ENCODE assay signal across 20 mouse cellular contexts in the genomic region with DNA sequence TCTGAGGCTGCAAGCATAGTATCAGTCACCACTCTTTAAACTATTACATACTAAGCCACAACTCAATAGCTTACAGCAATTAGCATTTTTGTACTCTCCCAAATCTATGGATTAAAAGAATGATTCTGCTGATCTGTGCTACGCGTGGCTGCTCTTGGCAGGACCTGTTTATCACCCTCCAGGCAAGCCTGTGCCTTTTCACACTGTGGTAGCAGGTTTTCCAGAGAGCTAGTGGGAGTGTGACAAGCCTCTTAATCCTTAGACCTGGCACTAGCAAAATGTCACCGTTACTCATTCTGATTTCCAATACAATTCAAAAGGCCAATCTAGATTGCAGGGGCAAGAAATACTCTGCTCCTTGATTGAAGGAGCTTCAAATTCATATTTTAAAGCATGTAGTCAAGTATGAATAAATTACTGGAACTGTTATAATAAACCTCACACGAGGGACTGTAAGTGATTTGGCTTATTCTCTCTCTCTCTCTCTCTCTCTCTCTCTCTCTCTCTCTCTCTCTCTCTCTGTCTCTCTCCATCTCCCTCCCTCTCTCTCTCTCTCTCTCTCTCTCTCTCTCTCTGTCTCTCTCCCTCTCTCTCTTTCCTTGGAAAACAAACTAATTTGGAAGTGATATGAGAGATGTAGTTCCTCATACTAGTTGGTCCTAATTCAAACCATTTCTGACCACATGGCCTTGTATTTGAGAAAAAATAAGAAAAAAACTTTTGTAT.
A peak's percentile ranks its signal among the peaks of the same experiment; 100 is the strongest.
DNase-seq lines count a peak whose midpoint lies in the region; ATAC-seq and TF ChIP-seq lines count a peak whose summit lies in the region.
"Had no signal": no experiment of that assay in that cellular context is flagged by ENCODE, and none has a peak within 500 bp of the region (broad histone marks: within the 10 kb centered on the region; RNA-seq: fewer than 3 reads in every experiment).

No protein-coding gene starts in this region.

- WGBS in hindbrain, embryonic 16.5 days: 42% methylated on average over 4 of the region's 4 CpGs
- 65% methylated on average over 4 of the region's 4 CpGs for WGBS in hindbrain, embryonic 11.5 days
- 34% methylated on average over 4 of the region's 4 CpGs for WGBS in midbrain, embryonic 15.5 days
- 46% methylated on average over 4 of the region's 4 CpGs for WGBS in lung, postnatal 0 days

- no peak for DNase-seq in hindbrain, embryonic 11.5 days (ENCODE audit: low spot score)
- DNase-seq in Patski (ENCODE audit: low read depth, low spot score): no peak
- DNase-seq in brain, embryonic 14.5 days (ENCODE audit: low read depth): peak; percentile 78
- no peak for DNase-seq in c-Kit-positive CD71-positive TER-119-positive erythroid progenitor cells, embryonic 14.5 days (ENCODE audit: low spot score)
- no peak for DNase-seq in lung, postnatal 0 days (ENCODE audit: low spot score)
- DNase-seq: adrenal gland, postnatal 14 days; cerebellum, adult 9-11 months; gastrocnemius, adult 2 months; heart, postnatal 10 days; liver; lung, postnatal 10 days; thymus, postnatal 25 days had no signal

- CTCF ChIA-PET in Patski (lab: Charles Lee): no interaction called here

- H3K9me3 ChIP-seq in hindbrain, embryonic 16.5 days (ENCODE audit: control insufficient read depth, low read length): no peaks in the 10 kb centered on the region
- no peaks in the 10 kb centered on the region for H3K9me3 ChIP-seq in hindbrain, embryonic 11.5 days (ENCODE audit: control insufficient read depth, low read length)
- no peaks in the 10 kb centered on the region for H3K9me3 ChIP-seq in midbrain, embryonic 15.5 days
- no peaks in the 10 kb centered on the region for H3K9me3 ChIP-seq in lung, postnatal 0 days (ENCODE audit: low read length)
- H3K9me3 ChIP-seq: hindbrain, embryonic 13.5 days; intestine, embryonic 15.5 days; neural tube, embryonic 12.5 days had no signal

- no peak overlapping the region for H3K4me2 ChIP-seq in hindbrain, embryonic 16.5 days (ENCODE audit: low read length)
- H3K4me2 ChIP-seq in hindbrain, embryonic 11.5 days (replicated peaks; ENCODE audit: low read depth, low read length): no peak overlapping the region
- H3K4me2 ChIP-seq in midbrain, embryonic 15.5 days: no peak overlapping the region
- no peak overlapping the region for H3K4me2 ChIP-seq in lung, postnatal 0 days (replicated peaks; ENCODE audit: low read depth, low read length)
- H3K4me2 ChIP-seq: heart, embryonic 11.5 days; hindbrain, embryonic 13.5 days; intestine, embryonic 15.5 days; neural tube, embryonic 12.5 days had no signal

- no peak for TF ChIP-seq POLR2A in brain, embryonic 14.5 days (IDR thresholded peaks at IDR 0.05; ENCODE audit: borderline replicate concordance, extremely low read depth, insufficient read depth, insufficient read length, poor library complexity, severe bottlenecking)

- in situ Hi-C loops in Patski (cut with MboI; ENCODE audit: low pct_unique_long_range_greater_than_20kb): no loop called here

- no peaks in the 10 kb centered on the region for H3K36me3 ChIP-seq in hindbrain, embryonic 16.5 days (ENCODE audit: control insufficient read depth, insufficient read depth, low read length)
- H3K36me3 ChIP-seq in hindbrain, embryonic 11.5 days (ENCODE audit: control insufficient read depth, insufficient read depth, low read length): no peaks in the 10 kb centered on the region
- no peaks in the 10 kb centered on the region for H3K36me3 ChIP-seq in midbrain, embryonic 15.5 days (replicated peaks)
- no peaks in the 10 kb centered on the region for H3K36me3 ChIP-seq in lung, postnatal 0 days (ENCODE audit: insufficient read depth, low read length)
- H3K36me3 ChIP-seq: hindbrain, embryonic 13.5 days; intestine, embryonic 15.5 days; neural tube, embryonic 12.5 days had no signal

- POLR2A ChIA-PET in Patski (lab: Charles Lee): no interaction called here

- ATAC-seq in hindbrain, embryonic 16.5 days: peak; percentile 61; the same call in 1 of the 2 replicates
- ATAC-seq in hindbrain, embryonic 11.5 days (ENCODE audit: low FRiP score): no peak
- peak; percentile 98 for ATAC-seq in Patski
- ATAC-seq in midbrain, embryonic 15.5 days (replicated peaks): peak; percentile 52; the same call in 1 of the 2 replicates
- no peak for ATAC-seq in lung, postnatal 0 days
- ATAC-seq: activated CD4-positive, CD25-positive, alpha-beta regulatory T cell, adult 4 months; intestine, embryonic 15.5 days had no signal

- no peak for TF ChIP-seq EP300 in lung, postnatal 0 days (IDR thresholded peaks at IDR 0.05)

- H3K9ac ChIP-seq in hindbrain, embryonic 16.5 days (ENCODE audit: low read depth, low read length): no peak overlapping the region
- H3K9ac ChIP-seq in hindbrain, embryonic 11.5 days (ENCODE audit: low read depth, low read length): no peak overlapping the region
- H3K9ac ChIP-seq in midbrain, embryonic 15.5 days: no peak overlapping the region
- H3K9ac ChIP-seq in lung, postnatal 0 days (replicated peaks; ENCODE audit: low read depth): no peak overlapping the region
- H3K9ac ChIP-seq: hindbrain, embryonic 13.5 days; intestine, embryonic 15.5 days; neural tube, embryonic 12.5 days had no signal

- no peak overlapping the region for H3K4me3 ChIP-seq in hindbrain, embryonic 16.5 days (ENCODE audit: low read length)
- no peak overlapping the region for H3K4me3 ChIP-seq in hindbrain, embryonic 11.5 days (ENCODE audit: low read depth, low read length)
- H3K4me3 ChIP-seq in midbrain, embryonic 15.5 days: no peak overlapping the region
- H3K4me3 ChIP-seq in lung, postnatal 0 days (ENCODE audit: low read depth, low read length): no peak overlapping the region
- H3K4me3 ChIP-seq: gastrocnemius, adult 2 months; hindbrain, embryonic 13.5 days; intestine, embryonic 15.5 days; neural tube, embryonic 12.5 days had no signal

- no peak for TF ChIP-seq CTCF in Patski (IDR thresholded peaks at IDR 0.05)
- TF ChIP-seq CTCF in brain, embryonic 14.5 days (IDR thresholded peaks at IDR 0.05; ENCODE audit: borderline replicate concordance, extremely low read depth, insufficient read depth, insufficient read length): no peak
- TF ChIP-seq CTCF in lung, postnatal 0 days (IDR thresholded peaks at IDR 0.05): no peak

- no peak overlapping the region for H3K27ac ChIP-seq in hindbrain, embryonic 16.5 days (ENCODE audit: low read depth, low read length)
- no peak overlapping the region for H3K27ac ChIP-seq in hindbrain, embryonic 11.5 days (ENCODE audit: low read depth, low read length)
- H3K27ac ChIP-seq in midbrain, embryonic 15.5 days: no peak overlapping the region
- H3K27ac ChIP-seq in lung, postnatal 0 days (ENCODE audit: low read length): no peak overlapping the region
- H3K27ac ChIP-seq: gastrocnemius, adult 2 months; hindbrain, embryonic 13.5 days; intestine, embryonic 15.5 days; kidney, postnatal 0 days; neural tube, embryonic 12.5 days had no signal

- H3K27me3 ChIP-seq in hindbrain, embryonic 16.5 days (replicated peaks; ENCODE audit: control insufficient read depth, insufficient read depth, low read length): no peaks in the 10 kb centered on the region
- H3K27me3 ChIP-seq in hindbrain, embryonic 11.5 days (ENCODE audit: control insufficient read depth, insufficient read depth, low read length): no peaks in the 10 kb centered on the region
- no peaks in the 10 kb centered on the region for H3K27me3 ChIP-seq in Patski
- no peaks in the 10 kb centered on the region for H3K27me3 ChIP-seq in midbrain, embryonic 15.5 days (replicated peaks)
- no peaks in the 10 kb centered on the region for H3K27me3 ChIP-seq in lung, postnatal 0 days (replicated peaks; ENCODE audit: insufficient read depth, low read length)
- H3K27me3 ChIP-seq: hindbrain, embryonic 13.5 days; intestine, embryonic 15.5 days; neural tube, embryonic 12.5 days had no signal

- peaks cover 4% of the 10 kb centered on the region; the same call in 1 of the 2 replicates for H3K4me1 ChIP-seq in hindbrain, embryonic 16.5 days (ENCODE audit: control insufficient read depth, insufficient read depth, low read depth, low read length)
- H3K4me1 ChIP-seq in hindbrain, embryonic 11.5 days (replicated peaks; ENCODE audit: control insufficient read depth, insufficient read depth, low read length): no peaks in the 10 kb centered on the region
- H3K4me1 ChIP-seq in midbrain, embryonic 15.5 days: no peaks in the 10 kb centered on the region
- H3K4me1 ChIP-seq in lung, postnatal 0 days (ENCODE audit: insufficient read depth, low read depth, low read length): no peaks in the 10 kb centered on the region
- H3K4me1 ChIP-seq: hindbrain, embryonic 13.5 days; intestine, embryonic 15.5 days; neural tube, embryonic 12.5 days had no signal

Comparison
In these comparisons a context has a peak if more than half of its experiments do, and no peak if none do; other contexts are left out.
1. ATAC-seq: peak in hindbrain, embryonic 16.5 days (single experiment), Patski (single experiment) and midbrain, embryonic 15.5 days (single experiment); none in hindbrain, embryonic 11.5 days (single experiment) and lung, postnatal 0 days (single experiment).